Mouse (Mus musculus) C2C12 (cell line): Measurements from ENCODE around the gene Hnrnph3.

ENCODE experiments used
- CEBPB ChIP-seq: IDR thresholded peaks from one replicate; pipeline ENCODE4 v1.6.1; 2011; ENCODE audit warnings: low read depth, mild to moderate bottlenecking, control low read depth, moderate library complexity
- CTCF ChIP-seq: IDR thresholded peaks from one replicate; pipeline ENCODE4 v1.5.1; 2011; ENCODE audit not compliant: control insufficient read depth, insufficient read depth, insufficient read length
- MAX ChIP-seq: IDR thresholded peaks from one replicate; pipeline ENCODE4 v1.6.1; 2011; ENCODE audit warnings: mild to moderate bottlenecking, control low read depth
- MYOD1 ChIP-seq: IDR thresholded peaks from one replicate; pipeline ENCODE4 v1.6.1; 2011; ENCODE audit warnings: low read depth; ENCODE audit not compliant: control insufficient read depth, insufficient read length
- USF1 ChIP-seq: IDR thresholded peaks from one replicate; pipeline ENCODE4 v1.6.1; 2011; ENCODE audit warnings: low read depth, mild to moderate bottlenecking, control low read depth, moderate library complexity

DNA sequence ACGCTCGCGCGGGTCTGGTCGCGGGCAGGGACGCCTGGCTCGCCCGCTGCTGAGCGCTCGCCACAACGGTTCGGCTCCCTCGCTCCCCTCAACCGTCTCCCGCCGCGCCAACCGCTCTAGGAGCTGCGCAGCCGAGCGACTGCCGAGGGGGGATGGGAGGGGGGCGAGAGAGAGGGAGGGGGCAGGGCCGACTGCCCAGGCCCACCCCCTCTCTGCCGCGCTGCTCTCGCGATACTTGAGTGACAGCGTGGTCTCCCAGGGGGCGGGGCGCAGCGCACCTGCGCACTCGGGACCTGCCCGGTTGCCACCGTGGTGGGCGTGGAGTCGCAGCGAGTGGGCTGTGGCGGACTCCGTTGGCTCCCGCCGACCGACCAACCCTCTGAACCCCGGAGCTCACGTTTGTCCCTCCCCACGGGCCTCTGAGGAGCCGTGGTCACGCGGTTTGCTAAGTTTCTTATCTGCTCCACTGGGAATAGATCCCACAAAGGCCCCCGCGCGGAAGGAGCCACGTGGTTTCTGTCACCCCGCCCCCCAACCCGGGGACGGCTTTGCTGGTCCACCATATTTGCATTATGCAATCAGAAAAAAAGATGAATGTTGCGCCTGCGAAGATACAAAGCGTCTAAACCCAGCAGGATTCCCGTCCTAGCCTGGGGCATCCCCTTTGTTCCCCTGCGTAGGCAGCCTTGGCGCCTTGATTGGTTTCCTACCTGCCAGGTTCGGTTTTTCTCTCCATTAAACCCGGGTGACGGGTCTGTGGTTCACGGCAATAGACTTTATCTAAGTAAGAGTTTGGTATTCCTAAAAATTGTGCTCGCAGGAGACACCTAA lies at the start of gene Hnrnph3, which contains the start of gene Pbld2:
- TF ChIP-seq CTCF (no peak), CEBPB (peak; percentile 86), MAX (peak; percentile 86), MYOD1 (no peak), USF1 (peak; percentile 87)
